ENCODE assay signal across 8 mouse cellular contexts in the genomic region with DNA sequence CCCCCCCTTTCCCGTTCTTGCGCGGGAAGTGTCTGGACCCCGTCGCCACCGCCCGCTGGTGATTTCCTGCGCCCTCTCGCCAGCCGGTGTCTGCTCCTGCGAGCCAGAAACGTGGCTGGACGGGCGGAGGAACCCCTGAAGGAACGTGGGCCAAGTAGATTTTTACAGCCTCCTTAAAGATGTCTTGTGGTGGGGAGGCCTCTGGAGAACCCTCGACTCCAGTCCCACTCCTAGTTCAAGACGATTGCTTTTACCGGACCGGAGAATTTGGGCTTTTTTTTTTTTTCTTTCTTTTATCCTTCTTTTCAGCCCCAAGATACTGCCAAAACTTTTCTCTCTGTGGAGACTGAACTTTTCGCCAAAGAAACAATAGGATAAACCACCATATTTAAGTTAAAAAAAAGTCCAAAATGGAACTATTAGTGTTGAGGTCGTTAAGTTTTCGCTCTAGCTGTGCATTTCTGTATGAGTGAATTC. TPM values are rescaled to one million over a fixed set of nuclear protein-coding genes. Genes with fewer than 3 reads are reported as not detected.
DNase-seq lines count a peak whose midpoint lies in the region; ATAC-seq and TF ChIP-seq lines count a peak whose summit lies in the region.

No protein-coding gene starts in this region.

- ATAC-seq in forebrain, postnatal 0 days = peak; percentile 6; the same call in 1 of the 2 replicates

- peak overlapping the region; percentile 87 for H3K9ac ChIP-seq in ES-Bruce4 (ENCODE audit: low read depth, poor library complexity, severe bottlenecking)
- H3K9ac ChIP-seq in forebrain, postnatal 0 days = peak overlapping the region; percentile 68

- TF ChIP-seq CTCF in ES-Bruce4 (IDR thresholded peaks at IDR 0.05; ENCODE audit: low read depth, low read length) = no peak
- TF ChIP-seq CTCF in forebrain, postnatal 0 days (IDR thresholded peaks at IDR 0.05; ENCODE audit: low read depth) = no peak

- H3K4me2 ChIP-seq in forebrain, postnatal 0 days (ENCODE audit: low read depth) = peak overlapping the region; percentile 52

- under 1% methylated on average over 22 of the region's 22 CpGs for WGBS in heart, embryonic 10.5 days
- 4% methylated on average over 22 of the region's 22 CpGs for WGBS in forebrain, postnatal 0 days
- WGBS in macrophage (ENCODE audit: missing documents) = 2% methylated on average over 22 of the region's 22 CpGs

- H3K9me3 ChIP-seq in heart, embryonic 10.5 days = no peaks in the 10 kb centered on the region
- no peaks in the 10 kb centered on the region for H3K9me3 ChIP-seq in ES-Bruce4 (replicated peaks; ENCODE audit: control insufficient read depth, insufficient read depth, low read length, poor library complexity, severe bottlenecking)
- no peaks in the 10 kb centered on the region for H3K9me3 ChIP-seq in forebrain, postnatal 0 days (ENCODE audit: low read length)

- H3K36me3 ChIP-seq in heart, embryonic 10.5 days = peaks cover 16% of the 10 kb centered on the region
- H3K36me3 ChIP-seq in ES-Bruce4 (ENCODE audit: control insufficient read depth, insufficient read depth, low read length, poor library complexity, severe bottlenecking) (peaks cover 16% of the 10 kb centered on the region), macrophage (ENCODE audit: inconsistent target) (0 out of 2 replicates have a peak, but pooled peaks cover 3% of the 10 kb centered on the region)
- H3K36me3 ChIP-seq in forebrain, postnatal 0 days (ENCODE audit: insufficient read depth) = 0 out of 2 replicates have a peak, but pooled peaks cover under 1% of the 10 kb centered on the region

- H3K4me3 ChIP-seq in heart, embryonic 10.5 days = peak overlapping the region; percentile 90
- H3K4me3 ChIP-seq in ES-Bruce4 (ENCODE audit: low read depth, low read length) = peak overlapping the region; percentile 90
- H3K4me3 ChIP-seq in forebrain, postnatal 0 days (ENCODE audit: low read depth, low read length) = peak overlapping the region; percentile 68
- H3K4me3 ChIP-seq in macrophage (ENCODE audit: inconsistent target) = peak overlapping the region; percentile 98

- DNase-seq in heart, embryonic 10.5 days (ENCODE audit: low spot score) = no peak
- DNase-seq in heart, adult 9 months (ENCODE audit: low spot score in 2 of 2) = no peak
- DNase-seq in forebrain, postnatal 0 days = no peak
- DNase-seq in left cerebral cortex, adult 8-10 months (ENCODE audit: low spot score in 2 of 2) = no peak
- DNase-seq in adrenal gland, postnatal 14 days = no peak
- DNase-seq in adrenal gland, adult 2 months = no peak

- H3K79me2 ChIP-seq in macrophage (ENCODE audit: inconsistent target) = peaks cover 94% of the 10 kb centered on the region

- peak overlapping the region; percentile 92 for H3K27ac ChIP-seq in heart, embryonic 10.5 days
- peak overlapping the region; percentile 45 for H3K27ac ChIP-seq in ES-Bruce4 (ENCODE audit: insufficient read depth, low read length)
- H3K27ac ChIP-seq in forebrain, postnatal 0 days (ENCODE audit: low read depth, low read length) = peak overlapping the region; percentile 85
- peak overlapping the region; percentile 97 for H3K27ac ChIP-seq in macrophage

- TF ChIP-seq EP300 in ES-Bruce4 (IDR thresholded peaks at IDR 0.05; ENCODE audit: insufficient read depth, low read depth, low read length) = no peak

- no peak for TF ChIP-seq POLR2A in ES-Bruce4 (IDR thresholded peaks at IDR 0.05; ENCODE audit: insufficient read depth, low read length)

- H3K4me1 ChIP-seq in heart, embryonic 10.5 days = peaks cover 15% of the 10 kb centered on the region
- no peaks in the 10 kb centered on the region for H3K4me1 ChIP-seq in ES-Bruce4 (ENCODE audit: control insufficient read depth, insufficient read depth, low read length)
- peaks cover 8% of the 10 kb centered on the region for H3K4me1 ChIP-seq in forebrain, postnatal 0 days (ENCODE audit: insufficient read depth)

- H3K27me3 ChIP-seq in heart, embryonic 10.5 days (ENCODE audit: insufficient read depth, poor library complexity, severe bottlenecking) = no peaks in the 10 kb centered on the region
- H3K27me3 ChIP-seq in ES-Bruce4 (ENCODE audit: control insufficient read depth, insufficient read depth, low read length, poor library complexity, severe bottlenecking) = no peaks in the 10 kb centered on the region
- no peaks in the 10 kb centered on the region for H3K27me3 ChIP-seq in forebrain, postnatal 0 days (ENCODE audit: insufficient read depth, low read length)

RNA-seq across cellular contexts. Expression of a gene that starts 0.7 kb away (rescaled TPM):
- polyA plus RNA-seq in heart, embryonic 10.5 days (2016; fragmentation: Nextera tagmentation; extraction: Ambion mirVana) = 230 and 281 TPM in 2 replicates
- 214 and 231 TPM in 2 replicates for polyA plus RNA-seq in ES-Bruce4 (2011; ENCODE audit: insufficient read depth, insufficient read length, low read depth, missing spikeins)
- total RNA-seq in forebrain, postnatal 0 days (2014; rRNA removed) = 56.6 and 84.5 TPM in 2 replicates
- polyA plus RNA-seq in forebrain, postnatal 0 days (2015; fragmentation: Nextera tagmentation; extraction: Ambion mirVana) = 98.4 and 111 TPM in 2 replicates
- total RNA-seq in macrophage (2018; cell fraction: chromatin; rRNA removed) = 10 to 100 TPM; 14.3 to 61.4 (median 44.4) TPM
- total RNA-seq in macrophage (2018; cell fraction: cytosol; rRNA removed) = 10 to 100 TPM; 41.9 to 86.7 (median 50.9) TPM
- 10 to 100 TPM; 19.0 to 69.1 (median 41.2) TPM for total RNA-seq in macrophage (2018; cell fraction: nucleus; rRNA removed)
- 56.0 to 93.1 TPM (median 62.6 TPM) in 3 replicates for polyA plus RNA-seq in macrophage (2018)
- total RNA-seq in left cerebral cortex, adult 8-10 months (2022) = 10 to 100 TPM; 41.5 to 55.3 (median 44.0) TPM
- total RNA-seq in adrenal gland, postnatal 14 days (2021) = 74.2 and 93.5 TPM in 2 replicates
- total RNA-seq in adrenal gland, adult 2 months (2021) = 10 to 100 TPM; 75.7 to 83.3 TPM
- polyA plus RNA-seq in adrenal gland, adult 2 months (2012; rRNA removed) = 3.5 and 3.9 TPM in 2 replicates

RNA-seq across cellular contexts. Expression of a gene that starts 0.9 kb away (rescaled TPM):
- polyA plus RNA-seq in heart, embryonic 10.5 days (2016; fragmentation: Nextera tagmentation; extraction: Ambion mirVana) = 74.7 and 75.6 TPM in 2 replicates
- polyA plus RNA-seq in ES-Bruce4 (2011; ENCODE audit: insufficient read depth, insufficient read length, low read depth, missing spikeins) (77.8 and 83.9 TPM in 2 replicates), macrophage (2018) (98.6 to 157 TPM (median 145 TPM) in 3 replicates)
- 83.8 and 91.3 TPM in 2 replicates for total RNA-seq in forebrain, postnatal 0 days (2014; rRNA removed)
- polyA plus RNA-seq in forebrain, postnatal 0 days (2015; fragmentation: Nextera tagmentation; extraction: Ambion mirVana) = 162 and 194 TPM in 2 replicates
- total RNA-seq in macrophage (2018; cell fraction: chromatin; rRNA removed) = 100 to 1,000 TPM in 20 of 26 experiments, 10 to 100 TPM in 6; 51.4 to 179 (median 124) TPM
- total RNA-seq in macrophage (2018; cell fraction: cytosol; rRNA removed) = 100 to 1,000 TPM; 105 to 170 (median 150) TPM
- 100 to 1,000 TPM in 23 of 26 experiments, 10 to 100 TPM in 3; 82.2 to 189 (median 123) TPM for total RNA-seq in macrophage (2018; cell fraction: nucleus; rRNA removed)
- total RNA-seq in left cerebral cortex, adult 8-10 months (2022) = 100 to 1,000 TPM; 280 to 292 (median 289) TPM
- 62.7 and 64.7 TPM in 2 replicates for total RNA-seq in adrenal gland, postnatal 14 days (2021)
- total RNA-seq in adrenal gland, adult 2 months (2021) = 10 to 100 TPM; 58.6 to 78.8 TPM
- polyA plus RNA-seq in adrenal gland, adult 2 months (2012; rRNA removed) = 2.2 and 2.4 TPM in 2 replicates

RNA-seq across cellular contexts. Expression of a gene that starts 44.5 kb away (rescaled TPM):
- 7.5 and 7.9 TPM in 2 replicates for polyA plus RNA-seq in heart, embryonic 10.5 days (2016; fragmentation: Nextera tagmentation; extraction: Ambion mirVana)
- polyA plus RNA-seq in ES-Bruce4 (2011; ENCODE audit: insufficient read depth, insufficient read length, low read depth, missing spikeins) = 3.0 and 4.1 TPM in 2 replicates
- 1.1 and 1.2 TPM in 2 replicates for total RNA-seq in forebrain, postnatal 0 days (2014; rRNA removed)
- 1.1 and 2.7 TPM in 2 replicates for polyA plus RNA-seq in forebrain, postnatal 0 days (2015; fragmentation: Nextera tagmentation; extraction: Ambion mirVana)
- total RNA-seq in macrophage (2018; cell fraction: chromatin; rRNA removed) = under 1 TPM in 1 of 26 experiments, not detected in 25; 0.56 TPM
- total RNA-seq in macrophage (2018; cell fraction: cytosol; rRNA removed) = under 1 TPM in 2 of 26 experiments, not detected in 24; 0.09 to 0.19 TPM
- not detected for total RNA-seq in macrophage (2018; cell fraction: nucleus; rRNA removed)
- not detected in 3 replicates for polyA plus RNA-seq in macrophage (2018)
- under 1 TPM in 1 of 4 experiments, not detected in 3; 0.38 TPM for total RNA-seq in left cerebral cortex, adult 8-10 months (2022)
- 0.38 and 0.85 TPM in 2 replicates for total RNA-seq in adrenal gland, postnatal 14 days (2021)
- total RNA-seq in adrenal gland, adult 2 months (2021) = under 1 TPM; 0.23 to 0.41 TPM
- polyA plus RNA-seq in adrenal gland, adult 2 months (2012; rRNA removed) = not detected in 2 replicates

Comparison
In these comparisons a context has a peak if more than half of its experiments do, and no peak if none do; other contexts are left out.
1. H3K27ac ChIP-seq: peak in every context shown above with its lines; median percentile 97 in macrophage; 92 in heart, embryonic 10.5 days; 85 in forebrain, postnatal 0 days; 45 in ES-Bruce4.
2. RNA of a gene that starts 0.7 kb away (polyA plus RNA-seq): 230 to 281 TPM in heart, embryonic 10.5 days, 214 to 231 TPM in ES-Bruce4, 98.4 to 111 TPM in forebrain, postnatal 0 days and 56.0 to 93.1 TPM in macrophage; 3.5 to 3.9 TPM in adrenal gland, adult 2 months; every median in the first group is over 10 times any median in the second.
3. RNA of a gene that starts 0.9 kb away (polyA plus RNA-seq): 162 to 194 TPM in forebrain, postnatal 0 days, 98.6 to 157 TPM in macrophage, 77.8 to 83.9 TPM in ES-Bruce4 and 74.7 to 75.6 TPM in heart, embryonic 10.5 days; 2.2 to 2.4 TPM in adrenal gland, adult 2 months; every median in the first group is over 10 times any median in the second.
4. Peak in every context shown above with its lines, with median percentiles within 50 percentile points of each other: H3K4me3 ChIP-seq.